Mouse (Mus musculus): ENCODE measurements around the gene Cadps. TPM values are rescaled to one million over a fixed set of nuclear protein-coding genes. Genes with fewer than 3 reads are reported as not detected.

Gene Cadps
- polyA plus RNA-seq, 1 experiment from 2014 or later: 7.8 TPM

GRCm38 (mm10) chr14:12529961-12530542 is 292.8 kb downstream of the Cadps start:
- peaks cover 4% of the 10 kb centered on the region; the same call in 1 of the 2 replicates for H3K4me1 ChIP-seq (replicated peaks)
- no peaks in the 10 kb centered on the region for H3K9me3 ChIP-seq
- no peaks in the 10 kb centered on the region for H3K36me3 ChIP-seq
- peak overlapping the region; percentile 18; the same call in 1 of the 2 replicates for H3K4me3 ChIP-seq
- no peak overlapping the region for H3K27ac ChIP-seq
- H3K27me3 ChIP-seq (ENCODE audit: insufficient read depth, poor library complexity, severe bottlenecking): peaks cover 27% of the 10 kb centered on the region
- peak; percentile 71 for DNase-seq (ENCODE audit: low spot score)
- 13% methylated on average over 11 of the region's 11 CpGs for WGBS

- no peaks in the 10 kb centered on the region for H3K36me3 ChIP-seq
- H3K9me3 ChIP-seq: no peaks in the 10 kb centered on the region
- H3K27ac ChIP-seq: no peak overlapping the region
- no peak for DNase-seq (ENCODE audit: low spot score)
- no peak overlapping the region for H3K4me3 ChIP-seq
- peaks cover 27% of the 10 kb centered on the region for H3K27me3 ChIP-seq (ENCODE audit: insufficient read depth, poor library complexity, severe bottlenecking)
- H3K4me1 ChIP-seq (replicated peaks): peaks cover 4% of the 10 kb centered on the region; the same call in 1 of the 2 replicates
- 76% methylated on average over 5 of the region's 5 CpGs for WGBS
These were observed 295.6 kb downstream of the Cadps start for GRCm38 (mm10) chr14:12527296-12527695.

- H3K4me1 ChIP-seq (replicated peaks): no peaks in the 10 kb centered on the region
- no peak overlapping the region for H3K27ac ChIP-seq
- DNase-seq (ENCODE audit: low spot score): no peak
- H3K4me3 ChIP-seq: no peak overlapping the region
- 90% methylated on average over 7 of the region's 7 CpGs for WGBS
- no peaks in the 10 kb centered on the region for H3K36me3 ChIP-seq
- no peaks in the 10 kb centered on the region for H3K27me3 ChIP-seq (ENCODE audit: insufficient read depth, poor library complexity, severe bottlenecking)
- H3K9me3 ChIP-seq: no peaks in the 10 kb centered on the region
These were observed 315.9 kb downstream of the Cadps start for GRCm38 (mm10) chr14:12507018-12507417.

- H3K4me1 ChIP-seq (replicated peaks): no peaks in the 10 kb centered on the region
- no peak overlapping the region for H3K4me3 ChIP-seq
- no peaks in the 10 kb centered on the region for H3K36me3 ChIP-seq
- no peak overlapping the region for H3K27ac ChIP-seq
- WGBS: 83% methylated on average over 12 of the region's 12 CpGs
- H3K27me3 ChIP-seq (ENCODE audit: insufficient read depth, poor library complexity, severe bottlenecking): no peaks in the 10 kb centered on the region
- H3K9me3 ChIP-seq: no peaks in the 10 kb centered on the region
- DNase-seq (ENCODE audit: low spot score): no peak
These were observed 318.5 kb downstream of the Cadps start for GRCm38 (mm10) chr14:12504191-12504947.

- Histone ChIP-seq H3K27me3 (ENCODE audit: insufficient read depth, poor library complexity, severe bottlenecking) (no peaks in the 10 kb centered on the region), H3K4me3 (no peak overlapping the region), H3K27ac (no peak overlapping the region), H3K9me3 (no peaks in the 10 kb centered on the region), H3K36me3 (no peaks in the 10 kb centered on the region), H3K4me1 (replicated peaks) (peaks cover 6% of the 10 kb centered on the region; the same call in 1 of the 2 replicates)
- 83% methylated on average over 4 of the region's 4 CpGs for WGBS
- no peak for DNase-seq (ENCODE audit: low spot score)
These were observed 360.7 kb downstream of the Cadps start for GRCm38 (mm10) chr14:12462206-12462605.

GRCm38 (mm10) chr14:12459700-12460099 is 363.2 kb downstream of the Cadps start:
- H3K4me1 ChIP-seq (replicated peaks): 0 out of 2 replicates have a peak, but pooled peaks cover 2% of the 10 kb centered on the region
- no peaks in the 10 kb centered on the region for H3K36me3 ChIP-seq
- no peaks in the 10 kb centered on the region for H3K27me3 ChIP-seq (ENCODE audit: insufficient read depth, poor library complexity, severe bottlenecking)
- no peak overlapping the region for H3K27ac ChIP-seq
- no peaks in the 10 kb centered on the region for H3K9me3 ChIP-seq
- WGBS: 60% methylated on average over 7 of the region's 7 CpGs
- no peak overlapping the region for H3K4me3 ChIP-seq
- DNase-seq (ENCODE audit: low spot score): no peak

GRCm38 (mm10) chr14:12455064-12455591 is 367.8 kb downstream of the Cadps start:
- Histone ChIP-seq H3K4me1 (replicated peaks) (0 out of 2 replicates have a peak, but pooled peaks cover 2% of the 10 kb centered on the region), H3K4me3 (no peak overlapping the region), H3K27me3 (ENCODE audit: insufficient read depth, poor library complexity, severe bottlenecking) (no peaks in the 10 kb centered on the region), H3K9me3 (no peaks in the 10 kb centered on the region), H3K27ac (no peak overlapping the region), H3K36me3 (no peaks in the 10 kb centered on the region)
- no peak for DNase-seq (ENCODE audit: low spot score)
- WGBS: 80% methylated on average over 8 of the region's 8 CpGs

GRCm38 (mm10) chr14:12450807-12451206 is 372.1 kb downstream of the Cadps start:
- 71% methylated on average over 3 of the region's 3 CpGs for whole genome bisulfite sequencing
- H3K4me3 ChIP-seq: no peak overlapping the region
- DNase-seq (ENCODE audit: low spot score): no peak
- H3K4me1 ChIP-seq (replicated peaks): no peaks in the 10 kb centered on the region
- no peaks in the 10 kb centered on the region for H3K36me3 ChIP-seq
- H3K27ac ChIP-seq: no peak overlapping the region
- H3K27me3 ChIP-seq (ENCODE audit: insufficient read depth, poor library complexity, severe bottlenecking): no peaks in the 10 kb centered on the region
- no peaks in the 10 kb centered on the region for H3K9me3 ChIP-seq

- no peak overlapping the region for H3K27ac ChIP-seq
- no peaks in the 10 kb centered on the region for H3K4me1 ChIP-seq (replicated peaks)
- H3K9me3 ChIP-seq: no peaks in the 10 kb centered on the region
- no peak overlapping the region for H3K4me3 ChIP-seq
- H3K27me3 ChIP-seq (ENCODE audit: insufficient read depth, poor library complexity, severe bottlenecking): no peaks in the 10 kb centered on the region
- no peaks in the 10 kb centered on the region for H3K36me3 ChIP-seq
- 93% methylated on average over 6 of the region's 6 CpGs for WGBS
- no peak for DNase-seq (ENCODE audit: low spot score)
These were observed 374.0 kb downstream of the Cadps start for GRCm38 (mm10) chr14:12448883-12449282.

GRCm38 (mm10) chr14:12441019-12441418 is 381.9 kb downstream of the Cadps start:
- 0 out of 2 replicates have a peak, but pooled peaks cover 4% of the 10 kb centered on the region for H3K27me3 ChIP-seq (ENCODE audit: insufficient read depth, poor library complexity, severe bottlenecking)
- DNase-seq (ENCODE audit: low spot score): no peak
- H3K36me3 ChIP-seq: no peaks in the 10 kb centered on the region
- 67% methylated on average over 2 of the region's 2 CpGs for WGBS
- H3K4me1 ChIP-seq (replicated peaks): no peaks in the 10 kb centered on the region
- H3K27ac ChIP-seq: no peak overlapping the region
- no peak overlapping the region for H3K4me3 ChIP-seq
- H3K9me3 ChIP-seq: no peaks in the 10 kb centered on the region

- no peaks in the 10 kb centered on the region for H3K36me3 ChIP-seq
- no peaks in the 10 kb centered on the region for H3K4me1 ChIP-seq (replicated peaks)
- 74% methylated on average over 4 of the region's 4 CpGs for WGBS
- 0 out of 2 replicates have a peak, but pooled peaks cover 4% of the 10 kb centered on the region for H3K27me3 ChIP-seq (ENCODE audit: insufficient read depth, poor library complexity, severe bottlenecking)
- DNase-seq (ENCODE audit: low spot score): no peak
- H3K4me3 ChIP-seq: no peak overlapping the region
- H3K9me3 ChIP-seq: no peaks in the 10 kb centered on the region
- H3K27ac ChIP-seq: no peak overlapping the region
These were observed 384.9 kb downstream of the Cadps start for GRCm38 (mm10) chr14:12437976-12438375.

- Histone ChIP-seq H3K4me3 (no peak overlapping the region), H3K27ac (no peak overlapping the region), H3K27me3 (ENCODE audit: insufficient read depth, poor library complexity, severe bottlenecking) (0 out of 2 replicates have a peak, but pooled peaks cover 4% of the 10 kb centered on the region), H3K9me3 (no peaks in the 10 kb centered on the region), H3K36me3 (no peaks in the 10 kb centered on the region), H3K4me1 (replicated peaks) (no peaks in the 10 kb centered on the region)
- no peak for DNase-seq (ENCODE audit: low spot score)
- WGBS: 88% methylated on average over 7 of the region's 7 CpGs
These were observed 385.5 kb downstream of the Cadps start for GRCm38 (mm10) chr14:12437422-12437821.

- 89% methylated on average over 14 of the region's 14 CpGs for WGBS
- no peak overlapping the region for H3K4me3 ChIP-seq
- H3K27me3 ChIP-seq (ENCODE audit: insufficient read depth, poor library complexity, severe bottlenecking): 0 out of 2 replicates have a peak, but pooled peaks cover 4% of the 10 kb centered on the region
- H3K9me3 ChIP-seq: no peaks in the 10 kb centered on the region
- no peaks in the 10 kb centered on the region for H3K4me1 ChIP-seq (replicated peaks)
- no peaks in the 10 kb centered on the region for H3K36me3 ChIP-seq
- H3K27ac ChIP-seq: no peak overlapping the region
- DNase-seq (ENCODE audit: low spot score): no peak
These were observed 385.9 kb downstream of the Cadps start for GRCm38 (mm10) chr14:12436903-12437368.

Measured in hindbrain, embryonic 10.5 days (tissue).